Mouse (Mus musculus): ENCODE data around the gene Cntn5.

The Cntn5 gene

DNA sequence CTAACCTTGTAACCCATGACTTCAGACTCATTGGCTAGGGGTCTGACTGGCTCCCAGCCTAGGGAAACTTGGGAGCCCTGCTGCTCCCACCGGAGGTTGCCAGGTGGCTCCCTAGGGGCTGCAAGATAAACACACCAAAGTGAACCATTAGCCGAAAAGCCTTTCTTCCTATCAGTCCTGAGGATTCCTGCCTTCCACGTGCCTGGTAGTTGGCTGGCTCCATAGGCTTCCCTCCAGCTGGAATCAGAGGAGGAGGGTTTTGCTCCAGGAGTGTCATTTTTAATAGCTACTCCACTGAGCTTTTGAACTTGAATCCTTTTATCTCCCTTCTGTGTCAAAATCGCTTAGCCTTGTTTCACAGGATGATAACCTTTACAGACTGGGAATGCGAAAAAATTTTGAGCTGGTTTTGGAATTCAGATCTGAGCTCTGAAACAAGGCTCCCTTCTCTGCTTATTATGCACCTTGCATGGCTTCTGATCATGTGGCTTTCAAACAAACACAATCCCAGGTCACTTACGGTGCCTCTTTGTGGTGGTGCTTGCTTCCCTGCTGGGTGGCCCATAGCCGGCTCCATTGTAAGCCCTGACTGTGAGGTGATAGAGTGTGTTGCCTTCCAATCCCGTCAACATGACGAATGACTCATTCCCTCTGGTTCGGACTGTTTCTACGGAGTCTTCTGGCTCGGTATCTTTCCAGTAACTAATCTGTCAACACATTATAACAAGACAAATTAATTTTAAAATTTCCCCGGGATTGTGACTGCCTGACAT lies 1231.1 kb downstream of the Cntn5 start:
- DNase-seq = no peak

DNA sequence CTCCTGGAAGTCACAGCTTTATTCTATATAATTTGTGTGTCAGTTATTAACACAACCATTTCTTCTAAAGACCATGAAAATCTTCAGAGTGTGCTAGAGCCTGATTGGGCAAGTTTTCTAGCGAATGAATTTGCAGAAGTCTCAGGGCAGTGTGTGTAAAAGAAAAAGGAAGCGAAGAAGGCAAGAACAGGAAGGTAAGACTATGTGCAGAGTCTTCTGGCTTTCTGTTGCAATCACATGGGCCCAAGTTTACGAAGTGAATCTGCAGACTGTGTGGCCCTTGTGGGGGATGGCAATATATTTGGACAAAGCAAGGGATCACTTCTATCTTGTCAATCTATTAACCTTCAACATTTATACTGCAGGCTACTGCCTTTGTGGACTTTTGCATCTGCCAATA lies 1251.1 kb downstream of the Cntn5 start:
- DNase-seq = no peak

DNA sequence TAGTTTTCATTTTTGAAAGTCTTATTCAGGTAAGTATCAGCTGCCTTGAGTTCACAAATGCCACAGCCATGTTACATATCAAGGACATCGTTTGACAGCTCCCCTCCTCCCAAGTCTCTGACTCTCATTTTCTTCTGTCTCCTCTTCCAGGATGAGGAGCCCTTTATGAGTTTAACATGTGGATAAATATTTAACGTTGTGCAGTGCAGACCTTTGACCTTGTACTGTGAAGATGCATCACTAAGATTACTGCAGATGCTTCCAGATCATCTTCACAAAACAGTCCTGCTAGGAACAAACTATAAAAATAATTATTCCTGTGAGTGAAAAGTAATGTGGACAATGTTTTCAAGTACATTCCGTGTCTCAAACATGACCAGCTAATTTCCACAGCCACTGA lies 1257.2 kb downstream of the Cntn5 start:
- no peak for DNase-seq

DNA sequence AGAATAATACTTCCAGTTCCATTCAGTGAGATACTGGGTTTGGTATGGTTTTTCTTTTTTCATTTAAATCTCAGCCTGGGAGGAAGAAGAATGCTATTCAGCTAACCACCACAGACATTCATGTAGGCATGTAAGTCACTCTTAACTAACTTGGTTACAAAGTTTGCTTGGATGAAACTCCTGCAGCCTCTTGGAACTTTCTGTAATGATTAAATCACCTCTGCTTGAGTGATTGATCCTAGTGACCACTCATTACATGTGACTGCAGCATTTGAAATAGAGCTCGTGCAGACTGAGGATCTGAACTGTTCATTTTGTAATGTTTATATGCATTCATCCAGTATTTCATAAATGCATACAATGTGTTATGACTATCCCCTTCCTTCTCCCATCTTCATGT lies 1258.3 kb downstream of the Cntn5 start:
- DNase-seq = no peak

Measured in thymus, postnatal 14 days (tissue).